Comparison of ENCODE assay signal across 7 mouse cellular contexts in the genomic region with DNA sequence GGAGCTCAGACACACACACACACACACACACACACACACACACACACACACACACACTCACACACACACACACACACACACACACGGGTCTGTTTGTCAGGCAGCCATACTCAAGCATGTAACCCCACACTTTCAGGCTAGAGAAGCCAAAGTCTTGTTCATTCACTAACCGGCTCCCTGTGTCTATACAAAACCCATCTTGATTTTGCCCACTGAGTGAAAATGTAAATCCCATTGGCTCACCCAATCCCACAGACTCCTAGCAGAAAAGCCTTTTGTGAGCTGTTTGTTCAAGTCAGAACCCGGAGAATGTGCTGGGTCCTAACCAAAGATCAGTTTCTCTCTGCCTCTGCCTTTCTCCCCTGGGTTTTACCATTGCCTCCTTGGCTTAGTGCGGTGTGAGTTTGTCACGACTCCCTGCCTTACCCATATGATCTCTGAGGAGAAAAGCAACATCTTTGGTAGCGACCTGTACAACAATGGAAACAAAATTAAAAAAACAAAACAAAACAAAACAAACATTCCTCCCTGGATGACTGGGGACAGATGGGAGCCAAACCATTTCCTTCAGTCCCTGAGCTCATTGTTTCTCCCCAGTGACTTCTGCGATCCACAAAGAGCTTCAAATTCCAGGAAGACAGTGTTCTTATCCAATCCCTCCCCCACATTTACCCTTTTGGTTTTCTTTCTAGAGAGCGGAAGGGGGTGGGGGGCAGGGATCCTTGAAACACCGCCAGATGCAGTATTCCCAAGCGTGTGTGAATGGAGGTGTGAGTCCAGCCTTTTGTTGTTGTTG. TPM values are rescaled to one million over a fixed set of nuclear protein-coding genes. Genes with fewer than 3 reads are reported as not detected.
DNase-seq lines count a peak whose midpoint lies in the region; ATAC-seq and TF ChIP-seq lines count a peak whose summit lies in the region.

No protein-coding gene starts in this region.

- no peak overlapping the region for H3K9ac ChIP-seq in heart, adult 2 months (ENCODE audit: low read depth, low read length)
- H3K9ac ChIP-seq in kidney, embryonic 14.5 days (ENCODE audit: low read depth, low read length) = no peak overlapping the region
- H3K9ac ChIP-seq in midbrain, postnatal 0 days (replicated peaks; ENCODE audit: low read length, poor library complexity, severe bottlenecking) = no peak overlapping the region

- DNase-seq in embryo, embryonic 11 days = peak; percentile 56
- DNase-seq in heart, adult 2 months = peak; percentile 15 to 27
- peak; percentile 57 for DNase-seq in midbrain, postnatal 0 days (ENCODE audit: low spot score)
- DNase-seq in cerebellum, postnatal 4 days (ENCODE audit: low spot score in 2 of 2) = no peak
- no peak for DNase-seq in left cerebral cortex, adult 8-10 months (ENCODE audit: low spot score in 2 of 2)

- WGBS in heart, adult 2 months = 27% methylated on average over 10 of the region's 10 CpGs
- WGBS in kidney, embryonic 14.5 days = 19% methylated on average over 10 of the region's 10 CpGs
- 10% methylated on average over 10 of the region's 10 CpGs for WGBS in midbrain, postnatal 0 days

- peak overlapping the region; percentile 21 for H3K4me2 ChIP-seq in kidney, embryonic 14.5 days (replicated peaks; ENCODE audit: low read depth, low read length)
- H3K4me2 ChIP-seq in midbrain, postnatal 0 days (ENCODE audit: low read depth, low read length, poor library complexity, severe bottlenecking) = peak overlapping the region; percentile 37

- no peak for TF ChIP-seq CTCF in heart, adult 2 months (IDR thresholded peaks at IDR 0.05)
- no peak for TF ChIP-seq CTCF in midbrain, postnatal 0 days (IDR thresholded peaks at IDR 0.05)

- ATAC-seq in kidney, embryonic 14.5 days (ENCODE audit: low FRiP score, low TSS enrichment) = peak; percentile 50; the same call in 1 of the 2 replicates
- ATAC-seq in midbrain, postnatal 0 days (ENCODE audit: low FRiP score) = peak; percentile 58; the same call in 1 of the 2 replicates
- no peak for ATAC-seq in megakaryocyte progenitor cell, adult 5-6 weeks (replicated peaks; ENCODE audit: poor library complexity)

- peak; percentile 24; the same call in 1 of the 2 replicates for TF ChIP-seq EP300 in heart, adult 2 months (IDR thresholded peaks at IDR 0.05; ENCODE audit: insufficient read depth, low read depth, low read length)

- H3K9me3 ChIP-seq in kidney, embryonic 14.5 days (ENCODE audit: control insufficient read depth, low read length) = no peaks in the 10 kb centered on the region
- no peaks in the 10 kb centered on the region for H3K9me3 ChIP-seq in midbrain, postnatal 0 days (ENCODE audit: low read length)

- intact Hi-C loops in heart, adult 2 months (cut with DNase I) = no loop called here

- peak; percentile 23; the same call in 1 of the 2 replicates for TF ChIP-seq POLR2A in heart, adult 2 months (IDR thresholded peaks at IDR 0.05; ENCODE audit: insufficient read depth, low read depth, low read length)

- H3K36me3 ChIP-seq in heart, adult 2 months (ENCODE audit: control insufficient read depth, insufficient read depth, low read length) = no peaks in the 10 kb centered on the region
- no peaks in the 10 kb centered on the region for H3K36me3 ChIP-seq in kidney, embryonic 14.5 days (ENCODE audit: control insufficient read depth, insufficient read depth, low read length)
- no peaks in the 10 kb centered on the region for H3K36me3 ChIP-seq in midbrain, postnatal 0 days (ENCODE audit: insufficient read depth, low read length)

- H3K27ac ChIP-seq in heart, adult 2 months = peak overlapping the region; percentile 48
- H3K27ac ChIP-seq in kidney, embryonic 14.5 days (ENCODE audit: low read depth, low read length) = peak overlapping the region; percentile 4; the same call in 1 of the 2 replicates
- no peak overlapping the region for H3K27ac ChIP-seq in midbrain, postnatal 0 days (ENCODE audit: low read depth, low read length)

- no peaks in the 10 kb centered on the region for H3K27me3 ChIP-seq in heart, adult 2 months (ENCODE audit: control insufficient read depth, insufficient read depth, low read length)
- no peaks in the 10 kb centered on the region for H3K27me3 ChIP-seq in kidney, embryonic 14.5 days (ENCODE audit: control insufficient read depth, insufficient read depth, low read length)
- H3K27me3 ChIP-seq in midbrain, postnatal 0 days (ENCODE audit: insufficient read depth, low read length) = no peaks in the 10 kb centered on the region

- H3K79me2 ChIP-seq in heart, adult 2 months (replicated peaks; ENCODE audit: control insufficient read depth, insufficient read depth, low read length) = no peaks in the 10 kb centered on the region

- H3K4me3 ChIP-seq in heart, adult 2 months = no peak overlapping the region
- peak overlapping the region; percentile 1; the same call in 1 of the 2 replicates for H3K4me3 ChIP-seq in kidney, embryonic 14.5 days (ENCODE audit: low read length)
- peak overlapping the region; percentile 15; the same call in 1 of the 2 replicates for H3K4me3 ChIP-seq in midbrain, postnatal 0 days (ENCODE audit: low read depth, low read length)

- peaks cover 1% of the 10 kb centered on the region; the same call in 1 of the 2 replicates for H3K4me1 ChIP-seq in heart, adult 2 months (ENCODE audit: control insufficient read depth, insufficient read depth, low read length)
- H3K4me1 ChIP-seq in kidney, embryonic 14.5 days (ENCODE audit: control insufficient read depth, insufficient read depth, low read length) = no peaks in the 10 kb centered on the region
- no peaks in the 10 kb centered on the region for H3K4me1 ChIP-seq in midbrain, postnatal 0 days (ENCODE audit: insufficient read depth, low read length)

RNA-seq across cellular contexts. Expression of a gene that starts 35.6 kb away (rescaled TPM):
- under 1 TPM; 0.08 to 0.20 TPM for total RNA-seq in heart, adult 2 months (2021)
- polyA plus RNA-seq in heart, adult 2 months (2012; rRNA removed) = 0.20 and 0.29 TPM in 2 replicates
- 0.99 and 1.9 TPM in 2 replicates for polyA plus RNA-seq in kidney, embryonic 14.5 days (2014; fragmentation: Nextera tagmentation; extraction: Ambion mirVana)
- 67.1 and 71.1 TPM in 2 replicates for total RNA-seq in midbrain, postnatal 0 days (2014; rRNA removed)
- polyA plus RNA-seq in midbrain, postnatal 0 days (2015; fragmentation: Nextera tagmentation; extraction: Ambion mirVana) = 7.9 and 9.3 TPM in 2 replicates
- 0.37 and 1.4 TPM in 2 replicates for total RNA-seq in megakaryocyte progenitor cell, adult 5-6 weeks (2015)
- total RNA-seq in megakaryocyte progenitor cell, adult 5-6 weeks (2017) = 0.92 and 1.7 TPM in 2 replicates
- total RNA-seq in left cerebral cortex, adult 8-10 months (2022) = 10 to 100 TPM; 52.5 to 60.7 (median 55.2) TPM

RNA-seq across cellular contexts. Expression of a gene that starts 43.3 kb away (rescaled TPM):
- total RNA-seq in heart, adult 2 months (2021) = 10 to 100 TPM; 58.3 to 61.7 TPM
- polyA plus RNA-seq in heart, adult 2 months (2012; rRNA removed) = 25.4 and 42.8 TPM in 2 replicates
- polyA plus RNA-seq in kidney, embryonic 14.5 days (2014; fragmentation: Nextera tagmentation; extraction: Ambion mirVana) = 13.2 and 19.5 TPM in 2 replicates
- total RNA-seq in midbrain, postnatal 0 days (2014; rRNA removed) = 46.6 TPM in 2 replicates
- 4.8 and 8.2 TPM in 2 replicates for polyA plus RNA-seq in midbrain, postnatal 0 days (2015; fragmentation: Nextera tagmentation; extraction: Ambion mirVana)
- total RNA-seq in megakaryocyte progenitor cell, adult 5-6 weeks (2015) = 23.8 and 32.2 TPM in 2 replicates
- 10.0 and 14.8 TPM in 2 replicates for total RNA-seq in megakaryocyte progenitor cell, adult 5-6 weeks (2017)
- total RNA-seq in left cerebral cortex, adult 8-10 months (2022) = 10 to 100 TPM; 79.6 to 96.8 (median 90.7) TPM

Comparison
In these comparisons a context has a peak if more than half of its experiments do, and no peak if none do; other contexts are left out.
1. DNase-seq: peak in embryo, embryonic 11 days (single experiment), heart, adult 2 months (2 of 2) and midbrain, postnatal 0 days (single experiment); none in cerebellum, postnatal 4 days (0 of 2) and left cerebral cortex, adult 8-10 months (0 of 2).
2. RNA of a gene that starts 35.6 kb away (total RNA-seq): 67.1 to 71.1 TPM in midbrain, postnatal 0 days and 52.5 to 60.7 TPM in left cerebral cortex, adult 8-10 months; 0.37 to 1.7 TPM in megakaryocyte progenitor cell, adult 5-6 weeks and 0.08 to 0.20 TPM in heart, adult 2 months; every median in the first group is over 10 times any median in the second.